Mouse (Mus musculus) spleen, adult 12 weeks (tissue): ENCODE results near the gene Ano1.

Experiments
- DNase-seq: peaks from one replicate; pipeline ENCODE4 v3.0.0; 2022; ENCODE audit warnings: low spot score

Ano1 gene

GRCm38 (mm10) chr7:144696764-144697704 lies 54.7 kb downstream of the Ano1 start:
- peak; percentile 39 for DNase-seq

- DNase-seq: no peak
Observed at GRCm38 (mm10) chr7:144689855-144690254, 61.9 kb downstream of the Ano1 start.

- DNase-seq: no peak
Observed at GRCm38 (mm10) chr7:144689136-144689535, 62.6 kb downstream of the Ano1 start.

- DNase-seq: no peak
Observed at GRCm38 (mm10) chr7:144687663-144688381, 64.0 kb downstream of the Ano1 start.

GRCm38 (mm10) chr7:144684947-144685346 lies 66.8 kb downstream of the Ano1 start:
- DNase-seq: no peak

DNA sequence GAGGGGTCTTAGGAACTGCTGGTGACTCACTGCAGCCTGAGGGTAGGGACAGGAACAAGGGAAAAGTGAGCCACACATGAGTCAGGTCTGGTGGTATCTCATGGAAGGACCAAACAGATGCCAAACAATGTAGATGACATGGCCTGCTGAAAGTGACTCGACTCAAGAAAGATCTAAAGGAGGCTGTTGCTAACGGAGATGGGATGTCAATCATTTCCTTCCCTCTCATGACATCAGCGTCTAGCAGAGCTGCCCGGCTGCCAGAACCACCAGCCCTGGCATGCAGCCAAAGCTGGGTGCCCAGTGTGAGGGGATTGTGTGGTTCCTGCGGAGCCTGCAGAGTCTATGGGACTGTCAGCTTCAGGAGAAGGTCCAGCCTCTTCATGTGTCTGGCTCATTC lies 67.3 kb downstream of the Ano1 start:
- DNase-seq: no peak

DNA sequence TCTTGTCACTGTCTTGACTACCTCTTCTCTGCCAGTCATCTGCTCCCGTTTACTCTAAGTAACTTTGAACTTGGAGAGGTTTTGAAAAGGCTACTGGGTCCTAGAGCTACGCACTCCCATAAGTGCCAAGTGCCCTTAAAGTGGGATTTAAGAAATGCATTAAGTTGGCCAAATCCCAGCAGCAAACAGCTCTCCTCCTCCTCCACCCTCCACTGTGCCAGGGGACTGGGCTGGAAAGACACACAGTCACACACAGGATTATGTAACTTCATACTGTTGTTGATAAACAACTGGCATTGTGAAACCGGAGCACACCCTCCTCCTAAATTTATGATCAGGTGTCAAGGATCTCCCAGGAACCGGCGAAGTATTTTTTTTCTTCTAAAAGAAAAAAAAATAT lies 71.7 kb downstream of the Ano1 start:
- DNase-seq: no peak

DNA sequence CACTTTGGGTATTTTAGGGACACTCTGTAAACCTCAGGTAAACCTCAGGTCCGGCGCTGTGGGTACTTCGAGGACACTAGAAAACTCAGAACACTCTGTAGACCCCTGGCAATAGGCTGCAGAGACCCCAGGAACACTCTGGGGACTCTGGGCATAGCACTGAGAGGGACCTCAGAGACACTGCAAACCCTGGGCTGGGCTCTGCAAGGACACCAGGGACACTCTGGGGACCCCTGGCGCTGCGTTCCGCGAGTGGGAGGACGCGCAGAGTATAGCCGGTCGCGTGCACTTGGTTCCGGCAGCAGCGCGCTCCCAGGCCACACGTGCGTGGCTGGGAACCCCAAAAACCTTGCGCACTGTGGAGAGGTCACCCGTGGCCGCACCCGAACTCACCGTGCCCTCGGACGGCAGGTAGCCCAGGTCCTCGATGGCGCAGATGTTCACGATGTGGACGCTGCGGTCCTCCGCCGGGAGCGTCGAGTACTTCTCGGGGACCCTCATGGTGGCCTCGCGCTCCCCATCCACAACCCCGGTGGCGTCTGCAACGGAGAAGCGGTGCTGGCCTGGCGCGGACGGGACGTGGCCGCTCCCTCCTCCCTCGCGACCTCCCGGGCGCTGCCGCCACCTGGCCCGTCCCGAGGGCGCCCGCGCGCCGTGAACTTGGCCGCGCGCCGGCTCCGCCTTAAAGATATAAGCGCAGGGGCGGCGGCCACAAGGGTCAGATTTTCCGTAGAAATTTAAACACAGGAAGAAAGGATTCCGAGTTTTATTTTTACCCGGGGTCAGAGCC lies 73.3 kb downstream of the Ano1 start:
- no peak for DNase-seq

DNA sequence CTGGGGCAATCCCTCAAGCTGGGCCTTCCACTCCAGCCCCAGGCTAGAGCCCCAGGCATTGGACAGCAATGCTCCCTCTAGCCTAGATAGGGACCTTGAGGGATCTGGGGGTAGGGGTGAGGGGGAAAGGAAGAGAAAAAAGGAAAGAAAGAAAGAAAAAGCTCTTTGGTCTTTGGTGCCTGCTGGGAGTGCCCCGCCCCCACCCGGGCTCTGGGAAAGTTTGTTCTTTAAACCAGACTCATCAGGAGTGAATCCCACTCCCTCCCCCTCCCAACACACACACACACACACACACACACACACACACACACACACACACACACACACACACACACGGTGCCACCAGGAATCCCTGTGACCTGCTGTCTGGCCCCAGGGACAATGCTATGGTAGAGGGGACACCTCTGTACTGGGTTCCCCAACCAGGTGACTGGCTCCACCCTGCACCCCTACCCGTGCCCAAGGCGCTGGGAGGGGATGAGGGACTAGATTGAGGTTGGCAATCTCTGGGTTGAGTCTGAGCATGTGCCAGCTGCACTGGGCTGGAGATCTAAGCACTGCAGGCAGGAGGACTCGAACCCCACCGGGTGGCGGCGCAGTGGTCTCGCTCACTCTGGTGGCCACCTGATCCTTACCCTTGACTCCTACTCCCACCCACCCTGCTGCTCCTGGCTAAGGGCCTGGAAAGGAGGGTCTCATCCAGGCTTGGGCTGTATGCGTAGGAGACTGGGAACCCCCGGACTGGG lies 74.3 kb downstream of the Ano1 start:
- no peak for DNase-seq

GRCm38 (mm10) chr7:144675632-144676031 lies 76.1 kb downstream of the Ano1 start:
- DNase-seq: no peak

DNA sequence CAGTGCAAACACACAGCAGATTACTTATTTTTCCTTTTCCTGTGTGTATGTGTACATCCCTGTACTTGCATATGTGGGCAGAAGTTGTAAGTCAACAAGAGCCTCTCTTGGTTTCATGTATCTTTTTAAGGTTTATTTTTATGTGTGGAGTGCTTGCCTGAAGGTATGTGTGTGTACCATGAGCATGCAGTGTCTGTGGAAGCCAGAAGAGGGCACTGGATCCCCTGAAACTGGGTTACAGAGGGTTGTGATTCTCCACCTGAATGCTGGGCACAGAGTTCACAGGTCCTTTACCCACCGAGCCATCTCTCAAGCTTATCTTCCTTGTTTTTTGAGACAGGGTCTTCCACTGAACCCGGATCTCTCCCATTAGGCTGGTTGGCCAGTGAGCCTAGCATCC lies 81.9 kb downstream of the Ano1 start:
- no peak for DNase-seq

- no peak for DNase-seq
Observed at GRCm38 (mm10) chr7:144668603-144669278, 83.0 kb downstream of the Ano1 start.

GRCm38 (mm10) chr7:144667091-144667490 lies 84.7 kb downstream of the Ano1 start:
- no peak for DNase-seq

- no peak for DNase-seq
Observed at GRCm38 (mm10) chr7:144665585-144665984, 86.2 kb downstream of the Ano1 start.

- no peak for DNase-seq
Observed at GRCm38 (mm10) chr7:144663566-144663965, 88.2 kb downstream of the Ano1 start.

GRCm38 (mm10) chr7:144656261-144656967 lies 95.4 kb downstream of the Ano1 start:
- DNase-seq: no peak

- DNase-seq: no peak
Observed at GRCm38 (mm10) chr7:144653681-144654425, 97.9 kb downstream of the Ano1 start.

- no peak for DNase-seq
Observed at GRCm38 (mm10) chr7:144647547-144647946, 104.2 kb downstream of the Ano1 start.

DNA sequence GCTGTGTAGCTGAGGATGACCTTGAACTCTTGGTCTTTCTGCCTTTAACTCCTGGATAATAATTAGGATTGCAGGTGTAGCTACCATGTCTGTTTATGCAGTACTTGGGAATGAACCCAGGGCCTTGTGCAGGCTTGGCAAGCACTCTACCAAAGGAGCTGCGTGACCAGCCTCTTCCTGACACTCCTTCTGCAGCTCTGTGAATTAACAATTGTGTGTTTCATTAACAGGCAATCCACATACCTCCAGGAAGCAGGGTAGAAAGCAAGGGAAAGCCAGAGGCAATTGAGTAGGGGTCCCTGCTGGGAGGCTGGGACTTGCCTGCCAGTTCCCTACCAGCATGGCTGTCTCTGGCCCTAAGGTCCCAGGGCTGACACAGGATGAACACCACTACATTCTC lies 111.0 kb downstream of the Ano1 start:
- no peak for DNase-seq

DNA sequence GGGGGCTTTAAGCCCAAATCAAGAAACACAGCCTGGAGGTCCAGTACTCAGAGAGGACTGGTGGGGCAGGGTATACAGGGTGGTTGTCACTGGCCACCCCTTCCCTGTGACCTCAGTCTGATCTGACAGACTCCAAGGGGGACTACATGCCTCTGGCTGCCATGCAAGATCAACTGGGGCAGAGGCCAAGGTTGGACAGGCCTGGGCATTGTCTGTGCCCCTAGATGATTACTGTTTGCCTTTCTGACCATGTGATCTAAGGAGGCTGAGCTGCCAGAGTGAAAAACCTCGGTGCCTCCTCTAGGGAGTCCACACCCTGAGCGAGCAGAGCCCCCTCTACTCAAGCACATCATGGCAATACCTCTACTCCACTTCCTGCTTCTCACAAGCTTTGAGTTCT lies 115.8 kb downstream of the Ano1 start:
- no peak for DNase-seq
